Mouse (Mus musculus) liver, postnatal 0 days (tissue): ENCODE measurements around the gene Casz1.

ENCODE experiments used
- CTCF ChIP-seq: sonication (generic); IDR thresholded peaks from 2 replicates; pipeline ENCODE4 v1.5.1; 2016; ENCODE audit warnings: antibody characterized with exemption, low read depth
- EP300 ChIP-seq: IDR thresholded peaks from 2 replicates; pipeline ENCODE4 v1.6.1; 2016; ENCODE audit warnings: antibody characterized with exemption, low read depth, mild to moderate bottlenecking

DNA sequence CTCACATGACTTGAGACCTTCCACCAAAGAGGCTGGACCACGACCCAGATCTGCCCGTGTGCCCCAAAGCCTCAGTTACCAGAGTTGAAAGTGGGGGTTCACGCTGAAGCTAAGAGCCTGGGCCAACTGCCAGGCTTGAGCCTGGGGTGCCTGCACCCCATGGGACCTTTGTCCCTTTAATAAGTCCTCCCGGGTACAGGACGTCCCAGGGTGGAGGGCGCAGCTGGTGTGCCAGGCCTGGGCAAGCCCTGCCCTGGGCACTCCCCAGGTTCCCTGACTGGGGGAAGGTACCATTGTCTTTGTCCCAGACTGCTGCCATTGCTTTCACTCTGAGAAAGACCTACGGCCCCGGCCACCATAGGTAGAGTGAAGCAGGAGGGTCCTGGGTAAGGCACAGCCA lies 18.2 kb upstream of the Casz1 start:
- TF ChIP-seq CTCF: no peak
- TF ChIP-seq EP300: no peak
